Mouse (Mus musculus) midbrain, postnatal 0 days (tissue): Measurements from ENCODE around the gene Evpl. TPM values are rescaled to one million over a fixed set of nuclear protein-coding genes. Genes with fewer than 3 reads are reported as not detected.
"Not testable (repeated sequence)": the region's sequence is repeated elsewhere in the genome, so short reads cannot be mapped to it uniquely, and the experiment has no call there.

ENCODE experiments used
- ATAC-seq: fragments of 200-750 bp; cut with Nextera tagmentation; 2 replicates; pipeline ENCODE4 v1.8.0; 2017; ENCODE audit warnings: moderate number of reproducible peaks, mild to moderate bottlenecking, moderate TSS enrichment, moderate library complexity; ENCODE audit not compliant: low FRiP score
- DNase-seq: peaks from one replicate; pipeline ENCODE4 v3.0.0-alpha.2; 2015; ENCODE audit warnings: low spot score
- H3K27ac ChIP-seq: fragments of 300-500 bp; sonication (generic); 2 replicates; pipeline ENCODE4 v1.5.1; 2014; ENCODE audit warnings: low read depth, mild to moderate bottlenecking, low read length, mixed read lengths
- H3K27me3 ChIP-seq: fragments of 300-500 bp; sonication (generic); 2 replicates; pipeline ENCODE4 v1.6.1; 2014; ENCODE audit warnings: low read length, control low read depth, mixed read lengths; ENCODE audit not compliant: insufficient read depth
- H3K36me3 ChIP-seq: fragments of 300-500 bp; sonication (generic); 2 replicates; pipeline ENCODE4 v1.6.1; 2014; ENCODE audit warnings: low read length, control low read depth, mixed read lengths; ENCODE audit not compliant: insufficient read depth
- H3K4me1 ChIP-seq: fragments of 300-500 bp; sonication (generic); 2 replicates; pipeline ENCODE4 v1.6.1; 2014; ENCODE audit warnings: mild to moderate bottlenecking, control low read depth, antibody characterized with exemption, low read length, mixed read lengths; ENCODE audit not compliant: insufficient read depth
- H3K4me2 ChIP-seq: fragments of 300-500 bp; sonication (generic); 2 replicates; pipeline ENCODE4 v1.6.1; 2014; ENCODE audit warnings: low read depth, mild to moderate bottlenecking, low read length, mixed read lengths; ENCODE audit not compliant: poor library complexity, severe bottlenecking
- H3K4me3 ChIP-seq: fragments of 300-500 bp; sonication (generic); 2 replicates; pipeline ENCODE4 v1.5.1; 2014; ENCODE audit warnings: low read depth, mild to moderate bottlenecking, low read length, moderate library complexity
- H3K9ac ChIP-seq: fragments of 300-500 bp; sonication (generic); replicated peaks from 2 replicates; pipeline ENCODE4 v1.6.1; 2014; ENCODE audit warnings: mild to moderate bottlenecking, low read length, moderate library complexity, mixed read lengths; ENCODE audit not compliant: poor library complexity, severe bottlenecking
- H3K9me3 ChIP-seq: fragments of 300-500 bp; sonication (generic); 2 replicates; pipeline ENCODE4 v1.6.1; 2016; ENCODE audit warnings: low read length, control low read depth
- CTCF ChIP-seq: IDR thresholded peaks from 2 replicates; pipeline ENCODE4 v1.5.1; 2016; ENCODE audit warnings: antibody characterized with exemption, mild to moderate bottlenecking
- WGBS: fragments of 180-500 bp; shearing (Covaris S2); extraction: QIAGEN DNeasy Blood & Tissue Kit; methylation state at CpG from one replicate; pipeline ENCODE4 v1.1.7; 2014; 5-methylcytosine and 5-hydroxymethylcytosine counted together
- polyA plus RNA-seq: library from polyadenylated mRNA; unstranded; fragments of >200 nt; fragmentation: Nextera tagmentation; extraction: Ambion mirVana; gene quantifications from 2 replicates; pipeline ENCODE4 v1.2.1, GENCODE M21; 2015
- total RNA-seq: library from RNA; depleted of rRNA; stranded (reverse); fragments of >200 nt; gene quantifications from 2 replicates; pipeline ENCODE4 v1.2.3, GENCODE M21; 2014

Gene Evpl
- total and polyA plus RNA-seq, 2 experiments from 2014 or later, result 1.9 to 4.9 TPM

DNA sequence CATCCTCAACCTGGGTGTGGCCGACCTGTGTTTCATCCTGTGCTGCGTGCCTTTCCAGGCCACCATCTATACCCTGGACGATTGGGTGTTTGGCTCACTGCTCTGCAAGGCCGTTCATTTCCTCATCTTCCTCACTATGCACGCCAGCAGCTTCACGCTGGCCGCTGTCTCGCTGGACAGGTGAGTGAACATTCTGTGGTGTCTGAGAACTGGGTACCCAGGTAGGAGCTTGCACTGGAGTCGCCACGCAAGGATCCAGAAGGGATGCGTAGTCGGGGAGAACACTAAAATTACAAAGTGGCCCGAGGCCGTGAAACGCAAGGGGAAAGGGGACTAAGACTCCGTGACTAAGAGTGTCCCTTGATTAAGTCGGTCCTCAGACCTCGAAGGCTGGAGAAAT is 43.8 kb upstream of the Evpl start:
- H3K36me3 ChIP-seq, result no peaks in the 10 kb centered on the region
- peak overlapping the region; percentile 53 for H3K4me2 ChIP-seq
- peaks cover 38% of the 10 kb centered on the region for H3K27me3 ChIP-seq
- no peak overlapping the region for H3K27ac ChIP-seq
- no peak for ATAC-seq
- peaks cover 4% of the 10 kb centered on the region; the same call in 1 of the 2 replicates for H3K4me1 ChIP-seq
- no peaks in the 10 kb centered on the region for H3K9me3 ChIP-seq
- no peak for TF ChIP-seq CTCF
- WGBS, result 1% methylated on average over 18 of the region's 18 CpGs
- DNase-seq, result no peak
- peak overlapping the region; percentile 33 for H3K4me3 ChIP-seq
- H3K9ac ChIP-seq, result peak overlapping the region; percentile 50

DNA sequence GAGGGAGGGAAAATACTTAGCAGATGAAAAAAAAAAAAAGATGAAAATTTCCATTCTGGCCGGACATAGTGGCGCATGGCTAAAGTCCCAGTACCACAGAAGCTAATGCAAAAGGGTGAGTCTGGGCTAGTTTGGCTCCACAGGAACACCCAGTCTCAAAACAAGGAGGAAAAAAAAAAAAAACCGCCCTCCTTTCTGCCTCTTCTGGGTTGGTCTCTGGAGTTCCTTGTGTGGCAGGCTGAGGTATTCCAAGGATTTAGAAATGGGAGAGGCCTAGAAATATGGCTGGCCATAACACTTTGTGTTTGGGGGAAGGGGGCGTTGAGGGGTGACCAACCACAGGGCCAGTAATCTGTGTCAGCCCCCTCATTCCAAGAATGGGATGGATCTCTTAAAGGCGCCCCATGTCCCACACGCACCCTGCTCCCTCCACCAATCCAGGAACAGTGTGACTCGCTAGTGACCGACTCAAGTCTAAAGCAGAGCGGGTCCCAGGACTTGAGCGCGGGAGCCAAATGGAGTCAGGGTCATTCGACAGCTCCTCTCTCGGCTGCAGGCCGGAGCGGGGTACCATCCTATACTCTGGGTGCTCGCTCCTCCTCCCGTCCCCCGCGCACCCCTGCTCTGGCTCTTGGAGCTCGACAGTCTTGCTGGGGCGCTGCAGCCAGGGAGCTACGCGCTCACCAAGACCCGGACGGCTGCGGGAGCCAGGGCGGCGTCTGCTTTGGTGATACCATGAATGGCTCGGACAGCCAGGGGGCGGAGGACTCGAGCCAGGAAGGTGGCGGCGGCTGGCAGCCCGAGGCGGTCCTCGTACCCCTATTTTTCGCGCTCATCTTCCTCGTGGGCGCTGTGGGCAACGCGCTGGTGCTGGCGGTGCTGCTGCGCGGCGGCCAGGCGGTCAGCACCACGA is 43.1 kb upstream of the Evpl start, which contains the start of gene Galr2:
TSS of gene Galr2 (plus strand) at position 189 of the 913 bp plus-strand sequence.
- Histone ChIP-seq H3K4me3 (peak within 1 kb of the TSS; percentile 33), H3K27me3 (peaks cover 38% of the 10 kb centered on the region), H3K9ac (peak within 1 kb of the TSS; percentile 50), H3K4me2 (peak within 1 kb of the TSS; percentile 53), H3K9me3 (no peaks in the 10 kb centered on the region), H3K4me1 (peaks cover 4% of the 10 kb centered on the region; the same call in 1 of the 2 replicates), H3K27ac (no peak within 1 kb of the TSS), H3K36me3 (no peaks in the 10 kb centered on the region)
- WGBS, result 7% methylated on average over 41 of the region's 48 CpGs
- TF ChIP-seq CTCF, result no peak
- peak; percentile 11; the same call in 1 of the 2 replicates for ATAC-seq
- no peak for DNase-seq

DNA sequence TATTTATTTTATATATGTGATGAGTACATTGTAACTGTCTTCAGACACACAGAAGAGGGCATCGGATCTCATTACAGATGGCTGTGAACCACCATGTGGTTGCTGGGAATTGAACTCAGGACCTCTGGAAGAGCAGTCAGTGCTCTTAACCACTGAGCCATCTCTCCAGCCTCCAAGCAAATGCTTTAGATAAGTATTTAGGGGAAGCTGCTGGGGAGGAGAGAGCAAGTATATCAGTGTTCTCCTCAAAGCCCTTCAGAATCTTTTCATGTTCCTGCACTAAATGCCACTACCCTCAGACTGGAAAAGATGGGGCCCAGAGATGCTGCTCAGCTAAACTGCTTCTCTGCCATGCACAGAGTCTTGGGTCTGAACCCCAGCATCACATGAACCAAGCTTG is 39.3 kb upstream of the Evpl start:
- H3K4me2 ChIP-seq, H3K4me1 ChIP-seq, H3K27ac ChIP-seq, ATAC-seq, H3K9ac ChIP-seq, H3K9me3 ChIP-seq, H3K4me3 ChIP-seq, H3K36me3 ChIP-seq, DNase-seq: not testable (repeated sequence)
- H3K27me3 ChIP-seq, result peaks cover 21% of the 10 kb centered on the region
- 89% methylated on average over 1 of the region's 1 CpGs for WGBS

DNA sequence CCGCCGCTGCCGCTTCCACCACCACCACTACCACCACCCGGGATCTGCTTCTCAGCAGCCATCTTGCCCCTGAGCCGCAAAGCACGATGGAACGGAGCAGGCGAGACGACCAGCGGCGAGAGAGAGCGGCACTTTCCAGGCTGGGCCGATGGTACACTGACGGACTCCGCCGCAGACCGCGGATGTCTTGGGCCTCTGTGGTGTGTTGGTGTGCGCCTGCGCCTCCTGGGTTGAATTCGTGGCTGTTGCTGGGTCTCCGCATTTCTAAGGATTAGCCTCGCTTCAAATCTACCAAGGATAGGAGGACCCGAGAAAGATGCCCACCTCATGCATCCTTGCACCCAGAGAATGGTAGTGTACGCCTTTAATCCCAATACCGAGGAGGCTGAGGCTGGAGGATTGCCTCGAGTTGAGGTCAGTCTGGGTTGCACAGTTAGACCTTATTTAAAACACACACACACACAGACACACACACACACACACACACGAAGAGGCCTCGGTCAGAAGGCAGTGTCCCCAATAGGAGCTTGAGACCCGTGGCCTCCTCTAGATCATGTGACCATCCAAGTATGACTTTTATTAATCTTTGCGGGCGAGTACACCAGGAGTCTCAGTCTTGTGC is 36.3 kb upstream of the Evpl start, which contains the start of gene Srp68:
TSS of gene Srp68 (minus strand) at position 173 of the 622 bp plus-strand sequence.
- peaks cover 4% of the 10 kb centered on the region for H3K4me1 ChIP-seq
- peak within 1 kb of the TSS; percentile 84 for H3K4me3 ChIP-seq
- no peaks in the 10 kb centered on the region for H3K27me3 ChIP-seq
- ATAC-seq (peak; percentile 98), DNase-seq (peak; percentile 97)
- H3K9me3 ChIP-seq, result no peaks in the 10 kb centered on the region
- 2% methylated on average over 32 of the region's 32 CpGs for WGBS
- H3K9ac ChIP-seq, result peak within 1 kb of the TSS; percentile 92
- peak within 1 kb of the TSS; percentile 92 for H3K27ac ChIP-seq
- peak within 1 kb of the TSS; percentile 65 for H3K4me2 ChIP-seq
- peaks cover 18% of the 10 kb centered on the region for H3K36me3 ChIP-seq
- peak; percentile 41; the same call in 1 of the 2 replicates for TF ChIP-seq CTCF

DNA sequence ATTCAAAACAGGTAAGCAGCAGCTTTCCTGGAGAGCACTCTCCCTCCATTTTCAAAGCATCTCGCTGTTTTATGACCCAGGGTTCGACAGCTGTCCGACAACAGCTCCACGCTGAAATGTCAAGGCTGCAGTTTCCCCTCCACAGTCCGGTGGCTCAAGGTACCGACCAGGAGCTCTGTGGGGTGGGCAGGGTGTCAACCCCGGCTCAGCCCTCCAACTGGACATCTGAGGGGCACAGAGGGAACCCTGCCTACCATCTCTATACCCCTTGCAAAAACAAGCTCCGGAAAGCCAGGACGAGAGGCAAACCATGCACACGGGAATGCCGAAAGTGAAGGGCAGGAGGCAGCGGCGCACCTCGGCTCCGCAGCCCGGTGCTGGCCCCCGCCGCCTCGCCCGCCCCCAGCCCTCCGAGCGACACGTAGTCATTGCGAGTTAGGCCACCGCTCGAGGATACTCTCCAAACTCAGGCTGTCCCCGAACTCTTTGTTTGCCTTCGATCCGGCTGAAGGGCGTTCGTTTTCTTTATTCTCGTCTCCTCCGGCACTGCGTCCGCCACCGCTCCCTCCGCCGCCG is 35.7 kb upstream of the Evpl start:
- H3K27ac ChIP-seq, result peak overlapping the region; percentile 92
- ATAC-seq (peak; percentile 35), DNase-seq (no peak)
- WGBS, result under 1% methylated on average over 35 of the region's 39 CpGs
- H3K27me3 ChIP-seq, result no peaks in the 10 kb centered on the region
- H3K4me2 ChIP-seq, result peak overlapping the region; percentile 65
- peak overlapping the region; percentile 92 for H3K9ac ChIP-seq
- H3K36me3 ChIP-seq, result peaks cover 21% of the 10 kb centered on the region
- H3K4me1 ChIP-seq, result peaks cover 4% of the 10 kb centered on the region
- peak overlapping the region; percentile 84 for H3K4me3 ChIP-seq
- no peaks in the 10 kb centered on the region for H3K9me3 ChIP-seq
- TF ChIP-seq CTCF, result no peak
